Mouse (Mus musculus) hindbrain, postnatal 0 days (tissue): ENCODE results near the gene Nf1. TPM values are rescaled to one million over a fixed set of nuclear protein-coding genes. Genes with fewer than 3 reads are reported as not detected.

Experiments used
- ATAC-seq: fragments of 200-750 bp; cut with Nextera tagmentation; 2 replicates; pipeline ENCODE4 v1.8.0; 2017; ENCODE audit warnings: mild to moderate bottlenecking, moderate TSS enrichment, moderate library complexity
- DNase-seq: peaks from one replicate; pipeline ENCODE4 v3.0.0-alpha.2; 2015; ENCODE audit warnings: low spot score
- H3K27ac ChIP-seq: fragments of 300-500 bp; sonication (generic); 2 replicates; pipeline ENCODE4 v1.5.1; 2014; ENCODE audit warnings: mild to moderate bottlenecking
- H3K27me3 ChIP-seq: fragments of 300-500 bp; sonication (generic); 2 replicates; pipeline ENCODE4 v1.6.1; 2014; ENCODE audit warnings: low read length, mixed read lengths; ENCODE audit not compliant: insufficient read depth
- H3K36me3 ChIP-seq: fragments of 300-500 bp; sonication (generic); 2 replicates; pipeline ENCODE4 v1.6.1; 2014; ENCODE audit warnings: low read length, mixed read lengths; ENCODE audit not compliant: insufficient read depth
- H3K4me1 ChIP-seq: fragments of 300-500 bp; sonication (generic); 2 replicates; pipeline ENCODE4 v1.6.1; 2014; ENCODE audit warnings: antibody characterized with exemption, low read length, mixed read lengths; ENCODE audit not compliant: insufficient read depth
- H3K4me2 ChIP-seq: fragments of 300-500 bp; sonication (generic); 2 replicates; pipeline ENCODE4 v1.6.1; 2014; ENCODE audit warnings: low read depth, mild to moderate bottlenecking, low read length, moderate library complexity, mixed read lengths
- H3K4me3 ChIP-seq: fragments of 300-500 bp; sonication (generic); 2 replicates; pipeline ENCODE4 v1.5.1; 2014; ENCODE audit warnings: low read length
- H3K9ac ChIP-seq: fragments of 300-500 bp; sonication (generic); replicated peaks from 2 replicates; pipeline ENCODE4 v1.6.1; 2014; ENCODE audit warnings: mild to moderate bottlenecking, low read length, moderate library complexity, mixed read lengths
- H3K9me3 ChIP-seq: fragments of 300-500 bp; sonication (generic); 2 replicates; pipeline ENCODE4 v1.6.1; 2016; ENCODE audit warnings: low read length, mixed read lengths
- CTCF ChIP-seq: IDR thresholded peaks from 2 replicates; pipeline ENCODE4 v1.5.1; 2016; ENCODE audit warnings: antibody characterized with exemption, control low read depth, low read depth
- WGBS: fragments of 180-500 bp; shearing (Covaris S2); extraction: QIAGEN DNeasy Blood & Tissue Kit; methylation state at CpG from one replicate; pipeline ENCODE4 v1.1.7; 2014; 5-methylcytosine and 5-hydroxymethylcytosine counted together
- polyA plus RNA-seq: library from polyadenylated mRNA; unstranded; fragments of >200 nt; fragmentation: Nextera tagmentation; extraction: Ambion mirVana; gene quantifications from 2 replicates; pipeline ENCODE4 v1.2.1, GENCODE M21; 2015
- total RNA-seq: library from RNA; depleted of rRNA; stranded (reverse); fragments of >200 nt; gene quantifications from 2 replicates; pipeline ENCODE4 v1.2.3, GENCODE M21; 2014

Nf1 gene
- total and polyA plus RNA-seq, 2 experiments from 2014 or later = 8.7 to 68.4 TPM

GRCm38 (mm10) chr11:79494976-79495800 is 155.7 kb downstream of the Nf1 start:
- WGBS = 57% methylated on average over 10 of the region's 10 CpGs
- Histone ChIP-seq H3K4me1 (no peaks in the 10 kb centered on the region), H3K4me3 (no peak overlapping the region), H3K36me3 (no peaks in the 10 kb centered on the region), H3K9me3 (no peaks in the 10 kb centered on the region), H3K4me2 (peak overlapping the region; percentile 28; the same call in 1 of the 2 replicates), H3K27me3 (no peaks in the 10 kb centered on the region), H3K27ac (peak overlapping the region; percentile 45; the same call in 1 of the 2 replicates), H3K9ac (no peak overlapping the region)
- ATAC-seq (no peak), DNase-seq (peak; percentile 20)
- no peak for TF ChIP-seq CTCF

- peak; percentile 56; the same call in 1 of the 2 replicates for ATAC-seq
- peak overlapping the region; percentile 15; the same call in 1 of the 2 replicates for H3K9ac ChIP-seq
- no peak for TF ChIP-seq CTCF
These were observed 163.4 kb downstream of the Nf1 start for GRCm38 (mm10) chr11:79502917-79503316.

GRCm38 (mm10) chr11:79503845-79504244 is 164.4 kb downstream of the Nf1 start, which contains the start of gene Omg:
Omg (minus strand) TSS chr11:79504084.
- peak within 1 kb of the TSS; percentile 49 for H3K27ac ChIP-seq
- H3K36me3 ChIP-seq = no peaks in the 10 kb centered on the region
- DNase-seq (peak; percentile 70), ATAC-seq (peak; percentile 85; the same call in 1 of the 2 replicates)
- no peaks in the 10 kb centered on the region for H3K27me3 ChIP-seq
- WGBS = 21% methylated on average over 8 of the region's 8 CpGs
- TF ChIP-seq CTCF = no peak
- H3K4me2 ChIP-seq = peak within 1 kb of the TSS; percentile 42
- peak within 1 kb of the TSS; percentile 35 for H3K9ac ChIP-seq
- 0 out of 2 replicates have a peak, but pooled peaks cover 8% of the 10 kb centered on the region for H3K4me1 ChIP-seq
- peak within 1 kb of the TSS; percentile 19 for H3K4me3 ChIP-seq
- no peaks in the 10 kb centered on the region for H3K9me3 ChIP-seq

More at GRCm38 (mm10) chr11:79502917-79503316, 163.4 kb downstream of the Nf1 start:
- 18% methylated on average over 2 of the region's 2 CpGs for WGBS
- Histone ChIP-seq H3K27me3 (no peaks in the 10 kb centered on the region), H3K27ac (peak overlapping the region; percentile 22), H3K4me1 (0 out of 2 replicates have a peak, but pooled peaks cover 8% of the 10 kb centered on the region), H3K4me2 (peak overlapping the region; percentile 42), H3K4me3 (peak overlapping the region; percentile 19), H3K9me3 (no peaks in the 10 kb centered on the region), H3K36me3 (no peaks in the 10 kb centered on the region)
- peak; percentile 35 for DNase-seq

- WGBS = 66% methylated on average over 7 of the region's 7 CpGs
- Histone ChIP-seq H3K9ac (no peak overlapping the region), H3K27ac (no peak overlapping the region), H3K9me3 (no peaks in the 10 kb centered on the region), H3K27me3 (no peaks in the 10 kb centered on the region), H3K4me3 (no peak overlapping the region), H3K36me3 (no peaks in the 10 kb centered on the region), H3K4me2 (no peak overlapping the region), H3K4me1 (0 out of 2 replicates have a peak, but pooled peaks cover 8% of the 10 kb centered on the region)
- no peak for ATAC-seq
- no peak for TF ChIP-seq CTCF
- no peak for DNase-seq
These were observed 165.0 kb downstream of the Nf1 start for GRCm38 (mm10) chr11:79504506-79504905.

GRCm38 (mm10) chr11:79511970-79512369 is 172.5 kb downstream of the Nf1 start:
- H3K36me3 ChIP-seq = no peaks in the 10 kb centered on the region
- DNase-seq = no peak
- H3K9me3 ChIP-seq = no peaks in the 10 kb centered on the region
- H3K9ac ChIP-seq = no peak overlapping the region
- no peak for ATAC-seq
- no peak for TF ChIP-seq CTCF
- no peak overlapping the region for H3K4me3 ChIP-seq
- H3K27ac ChIP-seq = no peak overlapping the region
- WGBS = 92% methylated on average over 3 of the region's 3 CpGs
- no peaks in the 10 kb centered on the region for H3K4me1 ChIP-seq
- no peak overlapping the region for H3K4me2 ChIP-seq
- no peaks in the 10 kb centered on the region for H3K27me3 ChIP-seq

GRCm38 (mm10) chr11:79515331-79515730 is 175.8 kb downstream of the Nf1 start:
- DNase-seq = no peak
- H3K4me2 ChIP-seq = no peak overlapping the region
- H3K9me3 ChIP-seq = no peaks in the 10 kb centered on the region
- no peak overlapping the region for H3K9ac ChIP-seq
- no peak overlapping the region for H3K27ac ChIP-seq
- WGBS = 59% methylated on average over 6 of the region's 6 CpGs
- ATAC-seq = no peak
- H3K36me3 ChIP-seq = no peaks in the 10 kb centered on the region
- H3K4me3 ChIP-seq = no peak overlapping the region
- H3K27me3 ChIP-seq = no peaks in the 10 kb centered on the region
- no peaks in the 10 kb centered on the region for H3K4me1 ChIP-seq
- TF ChIP-seq CTCF = no peak
